Comparison of ENCODE assay signal across 11 mouse cellular contexts in the genomic region with DNA sequence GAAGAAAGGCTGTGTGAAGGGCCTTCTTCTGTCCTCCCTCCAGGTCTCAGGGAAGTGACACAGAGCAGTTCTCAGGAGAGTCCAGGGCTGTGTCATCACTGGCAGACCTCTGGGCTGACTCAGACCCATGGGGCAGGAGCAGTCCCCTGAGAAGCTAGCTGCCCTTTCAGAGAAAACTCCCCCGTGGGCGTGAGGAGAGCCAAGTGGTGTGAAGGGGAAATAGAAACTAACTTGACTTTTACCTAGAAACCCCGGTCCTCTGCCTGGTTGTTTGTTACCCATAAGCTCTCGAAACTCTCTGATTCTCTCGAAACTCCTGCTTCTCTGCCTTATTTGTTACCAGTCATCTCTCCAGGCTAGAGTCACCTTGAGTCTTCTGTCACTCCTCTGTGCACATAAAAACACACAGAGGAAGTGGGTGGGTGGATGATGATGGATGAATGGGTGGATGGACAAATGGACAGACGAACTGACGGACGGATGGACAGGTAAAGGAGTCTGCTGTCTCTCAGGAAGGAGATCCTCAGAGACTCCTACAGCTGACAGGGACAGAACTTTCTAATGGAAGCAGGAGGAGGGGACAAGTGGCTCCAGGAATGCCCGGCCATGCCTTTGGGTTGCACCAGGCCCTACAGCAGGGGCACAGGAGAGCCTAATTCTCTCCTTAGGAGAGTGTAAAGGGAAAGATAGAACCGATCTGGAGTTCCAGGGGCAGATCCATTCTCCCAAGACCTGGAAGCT. TPM values are rescaled to one million over a fixed set of nuclear protein-coding genes. Genes with fewer than 3 reads are reported as not detected.
A peak's percentile ranks its signal among the peaks of the same experiment; 100 is the strongest.
DNase-seq lines count a peak whose midpoint lies in the region; TF ChIP-seq lines count a peak whose summit lies in the region.
"Had no signal": no experiment of that assay in that cellular context is flagged by ENCODE, and none has a peak within 500 bp of the region (broad histone marks: within the 10 kb centered on the region; RNA-seq: fewer than 3 reads in every experiment).

No protein-coding gene starts in this region.

- H3ac ChIP-seq in C2C12 (ENCODE audit: control insufficient read depth, insufficient read length, low read depth): no peak overlapping the region
- no peak overlapping the region for H3ac ChIP-seq in myocyte (ENCODE audit: control insufficient read depth, insufficient read length)

- H3K27me3 ChIP-seq in C2C12 (ENCODE audit: control insufficient read depth, insufficient read depth, insufficient read length) (no peaks in the 10 kb centered on the region), myocyte (ENCODE audit: control insufficient read depth, insufficient read depth, insufficient read length) (no peaks in the 10 kb centered on the region)
- H3K27me3 ChIP-seq: hindbrain, embryonic 15.5 days; liver, embryonic 13.5 days had no signal

- peak overlapping the region; percentile 69 for H3K4me2 ChIP-seq in myocyte (ENCODE audit: low read depth)
- H3K4me2 ChIP-seq: hindbrain, embryonic 15.5 days; liver, embryonic 13.5 days had no signal

- H3K27ac ChIP-seq in layer of hippocampus, adult 2 months: no peak overlapping the region
- H3K27ac ChIP-seq: heart, adult 2 months; hindbrain, embryonic 15.5 days; liver, embryonic 13.5 days had no signal

- no peak for TF ChIP-seq POLR2A in myocyte (IDR thresholded peaks at IDR 0.05; ENCODE audit: insufficient read length, low read depth)

- H3K36me3 ChIP-seq in C2C12 (ENCODE audit: control insufficient read depth, insufficient read depth): no peaks in the 10 kb centered on the region
- no peaks in the 10 kb centered on the region for H3K36me3 ChIP-seq in myocyte (ENCODE audit: control insufficient read depth, insufficient read depth)
- H3K36me3 ChIP-seq: hindbrain, embryonic 15.5 days; liver, embryonic 13.5 days had no signal

- TF ChIP-seq CTCF in C2C12 (IDR thresholded peaks at IDR 0.05; ENCODE audit: control insufficient read depth, insufficient read depth, insufficient read length): no peak
- no peak for TF ChIP-seq CTCF in layer of hippocampus, adult 2 months (conservative IDR thresholded peaks at IDR 0.05)

- peak; percentile 87 for DNase-seq in 3T3-L1 (ENCODE audit: low read depth, low spot score)
- DNase-seq in adrenal gland, adult 8-10 months: peak; percentile 56
- DNase-seq in left cerebral cortex, adult 9 months (ENCODE audit: low spot score in 2 of 2): no peak
- no peak for DNase-seq in layer of hippocampus, adult 2 months (ENCODE audit: low spot score in 2 of 2)
- no peak for DNase-seq in right cerebral cortex, postnatal 25 days
- DNase-seq: kidney, postnatal 10 days; liver, embryonic 13.5 days had no signal

- H3K79me3 ChIP-seq in C2C12 (ENCODE audit: low read depth): no peaks in the 10 kb centered on the region

- H3K4me3 ChIP-seq in C2C12 (ENCODE audit: insufficient read depth, poor library complexity, severe bottlenecking): no peak overlapping the region
- no peak overlapping the region for H3K4me3 ChIP-seq in myocyte
- no peak overlapping the region for H3K4me3 ChIP-seq in layer of hippocampus, adult 2 months
- H3K4me3 ChIP-seq: heart, adult 2 months; hindbrain, embryonic 15.5 days; liver, embryonic 13.5 days had no signal

- H3K79me2 ChIP-seq in C2C12 (ENCODE audit: control insufficient read depth, insufficient read depth) (no peaks in the 10 kb centered on the region), myocyte (ENCODE audit: control insufficient read depth, insufficient read depth) (no peaks in the 10 kb centered on the region)

TF ChIP-seq in C2C12, 6 proteins besides CTCF, POLR2A, EP300 and RAD21:
- TF ChIP-seq MYOD1 (IDR thresholded peaks at IDR 0.05; ENCODE audit: control insufficient read depth, insufficient read length, low read depth): no peak
- no peak for TF ChIP-seq CEBPB (IDR thresholded peaks at IDR 0.05; ENCODE audit: low read depth)
- peak; percentile 11 for TF ChIP-seq FOSL1 (IDR thresholded peaks at IDR 0.05; ENCODE audit: insufficient read depth, low read length, poor library complexity, severe bottlenecking)
- TF ChIP-seq MYOG (IDR thresholded peaks at IDR 0.05; ENCODE audit: control insufficient read depth, extremely low read depth, insufficient read length): no peak
- no peak for TF ChIP-seq USF1 (IDR thresholded peaks at IDR 0.05; ENCODE audit: low read depth)
- TF ChIP-seq MAX (IDR thresholded peaks at IDR 0.05): peak; percentile 3
TF ChIP-seq in C2C12: peak in this region for 2.

TF ChIP-seq in myocyte, 11 proteins besides CTCF, POLR2A, EP300 and RAD21:
- TF ChIP-seq POLR2AphosphoS2 (IDR thresholded peaks at IDR 0.05; ENCODE audit: insufficient read length, low read depth) (no peak), E2F4 (IDR thresholded peaks at IDR 0.05; ENCODE audit: insufficient read depth) (no peak), CEBPB (IDR thresholded peaks at IDR 0.05; ENCODE audit: insufficient read depth, poor library complexity, severe bottlenecking) (no peak), MAX (IDR thresholded peaks at IDR 0.05; ENCODE audit: low read depth) (no peak)

RNA-seq across cellular contexts. Expression of gene Smndc1, which starts 43.7 kb away (rescaled TPM):
- polyA plus RNA-seq in C2C12 (2012; fragmentation: generic; extraction: Trizol): 31.9 TPM
- total RNA-seq in adrenal gland, adult 8-10 months (2022): 10 to 100 TPM; 40.5 to 49.4 (median 45.6) TPM
- polyA plus RNA-seq in myocyte (2012; fragmentation: generic; extraction: Trizol): 30.8 TPM
- 10 to 100 TPM; 39.9 to 40.7 TPM for total RNA-seq in layer of hippocampus, adult 2 months (2021)

Comparison
In these comparisons a context has a peak if more than half of its experiments do, and no peak if none do; other contexts are left out.
1. DNase-seq: peak in 3T3-L1 (single experiment) and adrenal gland, adult 8-10 months (single experiment); none in left cerebral cortex, adult 9 months (0 of 2), layer of hippocampus, adult 2 months (0 of 2) and right cerebral cortex, postnatal 25 days (single experiment).